Mouse (Mus musculus) NIH3T3 (cell line): Measurements from ENCODE around the gene 4921517D22Rik.
A peak's percentile ranks its signal among the peaks of the same experiment; 100 is the strongest.
"Not testable (repeated sequence)": the region's sequence is repeated elsewhere in the genome, so short reads cannot be mapped to it uniquely, and the experiment has no call there.

ENCODE experiments used
- DNase-seq: peaks from one replicate; pipeline ENCODE4 v3.0.0-alpha.2; 2012; ENCODE audit warnings: low read depth

4921517D22Rik gene

DNA sequence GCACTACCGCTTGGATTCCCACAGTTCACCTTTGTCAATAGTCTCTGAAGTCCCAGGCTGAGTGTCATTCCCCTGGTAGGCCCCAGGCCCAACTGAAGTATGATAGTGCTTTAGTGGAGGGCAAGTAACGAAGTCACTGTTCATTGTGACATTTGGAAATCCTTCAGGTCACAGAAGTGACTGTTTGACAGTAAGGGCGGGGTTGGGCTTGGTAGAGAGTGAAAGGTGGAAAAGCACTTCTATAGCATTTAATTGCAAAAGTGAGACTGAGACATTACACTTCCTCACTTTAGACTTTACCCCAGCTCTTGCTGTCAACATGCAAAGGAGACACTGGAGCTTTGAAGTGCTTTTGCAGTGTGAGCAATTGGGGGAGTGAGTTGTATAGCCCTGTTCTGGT is at the start of gene 4921517D22Rik:
Gene 4921517D22Rik (minus strand): TSS at position 101 of the 400 bp plus-strand sequence.
- no peak for DNase-seq

DNA sequence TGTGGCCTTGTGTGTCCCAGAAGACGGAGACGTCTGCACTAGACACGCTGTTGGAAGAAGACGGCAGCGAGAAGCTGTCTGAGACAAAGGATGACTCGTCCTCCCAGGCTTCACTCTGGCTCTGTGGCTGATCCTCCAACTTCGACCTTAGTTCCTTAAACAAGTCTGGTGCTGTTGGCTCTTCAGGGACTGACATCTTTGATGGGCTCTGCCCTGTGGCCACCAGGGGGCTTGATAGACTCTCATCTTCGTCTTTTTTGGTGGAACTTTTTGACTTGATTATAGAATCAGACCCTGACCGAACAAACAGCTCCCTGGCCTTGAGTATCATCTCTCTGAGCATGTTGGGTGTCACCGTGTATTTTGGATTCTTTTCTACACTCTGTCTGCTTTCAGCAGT is 47.8 kb upstream of the 4921517D22Rik start:
- DNase-seq: peak; percentile 17

DNA sequence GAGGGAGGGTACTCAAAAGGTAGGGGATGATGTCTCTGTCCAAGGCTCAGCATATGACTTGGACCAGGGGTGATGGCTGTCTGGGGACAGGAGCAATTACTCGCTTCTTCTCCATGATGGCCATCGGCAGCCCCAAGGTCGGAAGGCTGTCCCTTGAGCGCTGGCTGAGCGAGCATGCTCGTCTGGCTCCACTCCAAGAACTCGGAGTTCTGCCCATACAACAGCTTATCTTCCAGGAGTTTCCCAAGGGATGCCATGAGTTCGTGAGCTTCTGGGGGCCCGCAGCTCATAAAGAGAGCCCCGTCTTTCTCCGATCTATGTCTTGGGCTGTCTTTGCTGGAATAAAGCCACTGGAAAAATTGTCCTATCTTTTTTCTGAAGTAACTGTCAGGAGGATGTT is 47.2 kb upstream of the 4921517D22Rik start:
- no peak for DNase-seq

DNA sequence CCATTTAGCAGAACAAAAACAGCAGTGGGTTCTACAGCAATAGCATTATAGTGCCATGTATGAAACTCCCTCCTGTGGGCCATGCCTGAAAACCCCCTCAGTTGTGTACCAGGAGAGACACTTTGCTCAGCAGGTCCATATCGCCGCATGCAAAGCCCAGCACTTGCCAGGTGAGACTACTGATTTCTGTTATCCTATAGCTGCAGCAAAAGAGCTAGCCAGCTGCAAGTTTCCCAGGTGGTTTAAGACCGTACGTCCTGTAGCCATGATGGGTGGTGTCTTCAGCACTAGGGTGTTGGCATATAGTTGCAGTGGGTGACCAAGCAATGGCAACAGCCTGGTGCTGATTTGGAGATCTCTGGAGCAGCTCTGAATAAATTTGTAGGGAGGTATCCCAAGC is 45.5 kb upstream of the 4921517D22Rik start:
- no peak for DNase-seq

DNA sequence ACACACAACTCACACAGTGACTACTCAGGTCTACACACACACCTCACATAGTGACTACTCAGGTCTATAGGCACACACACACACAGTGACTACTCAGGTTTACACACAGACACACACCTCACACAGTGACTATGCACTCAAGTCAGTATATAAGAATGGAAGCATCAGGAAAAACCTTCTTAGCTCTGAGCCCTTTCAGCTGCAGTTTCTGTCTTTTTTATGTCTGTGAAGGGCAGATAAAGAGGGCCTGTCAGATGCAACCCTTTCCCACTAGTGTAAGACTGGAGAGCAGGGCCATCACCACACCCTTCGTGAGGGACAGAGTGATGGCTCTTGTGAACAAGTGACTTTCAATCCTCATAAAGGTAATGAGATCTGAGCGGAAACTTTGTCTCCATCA is 44.5 kb upstream of the 4921517D22Rik start:
- no peak for DNase-seq

DNA sequence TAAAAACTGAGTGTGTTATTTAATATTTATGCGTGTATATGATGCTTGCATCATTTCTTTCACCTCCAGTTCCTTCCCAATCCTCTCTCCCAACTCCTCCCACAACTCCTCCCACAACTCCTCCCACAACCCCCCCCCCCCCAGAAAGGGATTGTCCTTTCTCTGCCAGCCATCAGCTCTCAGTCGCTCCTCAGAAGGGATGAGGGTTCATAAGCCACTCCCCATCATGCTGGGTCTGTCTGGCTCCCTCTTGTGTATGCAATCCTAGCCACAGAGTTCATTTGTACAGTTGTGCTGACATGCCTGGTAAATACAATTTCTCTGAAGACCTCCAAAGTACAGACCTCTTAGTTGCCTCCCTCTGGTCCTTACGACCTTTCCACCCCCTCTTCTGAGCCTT is 41.3 kb upstream of the 4921517D22Rik start:
- peak; percentile 64 for DNase-seq

DNA sequence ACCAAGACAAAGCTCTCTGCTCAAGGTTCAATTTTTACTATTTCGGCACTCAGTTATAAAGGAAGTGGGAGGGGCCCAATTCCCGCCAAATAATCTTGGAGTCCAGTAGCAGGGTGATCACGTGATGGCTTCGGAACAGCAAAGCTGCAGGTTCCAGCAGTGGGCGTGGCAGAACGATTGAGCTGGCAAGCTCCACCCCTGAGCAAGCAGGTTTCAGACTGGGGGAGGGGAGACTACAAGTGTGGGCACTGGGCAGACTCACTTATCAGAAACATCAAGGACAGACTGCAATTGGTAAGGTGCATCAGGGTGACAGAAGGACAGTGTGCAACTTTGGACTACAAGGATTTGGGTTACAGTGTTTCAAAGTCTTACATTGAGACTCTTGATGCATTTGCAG is 40.4 kb upstream of the 4921517D22Rik start:
- DNase-seq: not testable (repeated sequence)

DNA sequence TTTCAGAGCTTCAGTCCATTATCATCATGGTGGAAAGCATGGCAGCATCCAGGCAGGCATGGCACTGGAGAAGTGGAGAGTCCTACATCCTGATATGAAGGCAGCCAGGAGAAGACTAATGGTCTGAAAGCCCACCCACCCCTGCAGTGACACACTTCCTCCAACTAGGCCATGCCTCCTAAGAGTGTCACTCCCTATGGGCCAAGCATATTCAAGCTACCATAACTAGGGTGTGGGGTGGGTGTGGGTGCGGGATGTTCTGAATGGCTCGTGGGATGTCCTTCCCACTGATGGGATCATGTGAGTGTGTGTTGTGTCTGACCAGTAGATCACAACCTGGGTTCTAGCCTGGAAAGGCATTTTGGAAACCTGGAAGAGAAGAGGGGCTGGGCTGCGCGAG is 40.0 kb upstream of the 4921517D22Rik start:
- no peak for DNase-seq

DNA sequence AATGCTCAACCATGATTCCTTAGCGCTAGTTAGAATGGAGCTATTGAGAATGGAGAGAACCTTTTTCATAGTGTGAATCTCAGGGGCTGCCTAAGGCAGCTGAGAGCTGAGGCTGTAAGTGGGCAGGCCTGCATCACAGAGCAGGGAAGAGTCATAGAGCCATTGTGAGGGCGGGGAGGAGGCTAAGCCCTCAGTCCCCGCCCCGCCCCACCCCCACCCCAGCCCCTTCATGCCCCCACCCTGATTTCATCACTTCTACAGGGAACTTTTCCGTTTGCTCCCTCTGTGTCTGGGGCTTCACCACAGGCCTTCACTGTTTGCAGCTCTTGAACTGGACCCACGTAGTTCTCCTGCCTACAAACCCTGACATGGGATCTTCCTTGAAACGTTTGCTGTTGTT is 37.7 kb upstream of the 4921517D22Rik start, which contains the start of gene Spata31d1d:
Gene Spata31d1d (minus strand): TSS at position 101 of the 400 bp plus-strand sequence.
- DNase-seq: no peak

DNA sequence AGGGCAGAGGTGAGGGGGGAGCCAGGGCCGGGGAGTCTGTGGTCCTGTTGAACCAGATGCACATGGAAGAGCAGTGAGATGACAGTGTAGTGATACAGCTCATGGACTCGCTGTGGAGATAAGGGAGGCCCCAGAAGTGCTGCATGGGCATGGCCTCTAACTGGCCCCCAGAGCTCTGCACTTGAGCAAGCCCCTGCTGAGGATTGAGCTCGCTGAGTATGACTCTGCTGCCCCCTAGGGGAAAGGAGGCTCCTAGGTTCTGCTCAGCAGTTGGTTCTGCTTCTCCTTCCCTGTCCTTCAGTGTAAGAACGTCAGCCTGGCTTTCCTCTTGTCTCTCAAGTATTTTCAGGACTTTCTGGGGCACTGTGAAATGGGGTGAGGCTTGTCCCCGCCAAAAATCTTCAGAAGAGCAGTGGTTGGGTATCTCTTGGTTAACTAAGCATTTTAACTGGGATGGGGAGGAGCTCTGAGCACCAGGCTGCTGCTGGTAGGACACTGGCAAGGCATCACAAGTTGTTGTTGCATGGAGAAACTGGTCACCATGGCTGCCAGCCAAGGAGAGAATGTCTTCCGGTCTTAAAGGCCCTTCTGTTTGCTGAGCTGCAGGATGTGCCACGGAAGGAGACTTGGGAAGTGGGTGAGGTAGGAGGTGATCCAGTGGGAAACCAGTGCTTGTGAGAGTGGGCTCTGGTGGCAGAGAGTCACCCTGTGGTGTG is 34.6 kb upstream of the 4921517D22Rik start:
- peak; percentile 86 for DNase-seq

DNA sequence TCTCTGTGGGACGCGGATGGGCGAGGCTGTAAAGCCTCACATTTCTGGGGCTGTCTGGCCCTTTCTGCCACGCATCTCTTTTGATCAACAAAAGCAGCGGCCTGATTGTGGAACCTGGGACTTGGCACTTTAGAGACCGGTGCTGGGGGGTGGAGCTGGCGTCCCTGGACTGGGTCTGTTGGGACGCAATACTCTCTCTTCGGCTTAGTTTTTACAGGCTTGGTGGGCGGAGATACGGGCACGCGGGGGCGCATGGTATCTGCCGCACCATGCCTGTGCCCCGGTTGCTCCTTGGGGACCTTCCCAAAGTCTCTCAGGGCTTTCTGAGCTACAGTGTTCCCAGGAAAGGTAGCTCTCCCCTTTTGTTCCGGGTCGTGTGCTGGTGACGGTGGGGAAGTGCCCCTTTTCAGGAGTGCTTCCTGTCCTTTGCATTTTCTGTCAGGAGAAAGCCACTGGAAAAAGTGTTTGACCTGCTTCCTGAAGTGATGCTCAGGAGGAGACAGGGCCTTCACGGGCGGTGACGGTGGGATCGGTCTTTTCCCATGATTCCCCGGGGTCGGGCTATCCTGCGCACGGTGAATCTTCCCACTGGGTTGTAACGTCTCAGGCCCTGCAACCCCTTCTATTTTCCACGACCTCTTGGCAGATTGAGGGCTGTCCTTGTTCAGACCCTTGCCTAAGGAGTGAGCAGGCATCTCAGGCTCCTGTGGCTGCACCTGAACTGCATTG is 32.4 kb upstream of the 4921517D22Rik start:
- no peak for DNase-seq

DNA sequence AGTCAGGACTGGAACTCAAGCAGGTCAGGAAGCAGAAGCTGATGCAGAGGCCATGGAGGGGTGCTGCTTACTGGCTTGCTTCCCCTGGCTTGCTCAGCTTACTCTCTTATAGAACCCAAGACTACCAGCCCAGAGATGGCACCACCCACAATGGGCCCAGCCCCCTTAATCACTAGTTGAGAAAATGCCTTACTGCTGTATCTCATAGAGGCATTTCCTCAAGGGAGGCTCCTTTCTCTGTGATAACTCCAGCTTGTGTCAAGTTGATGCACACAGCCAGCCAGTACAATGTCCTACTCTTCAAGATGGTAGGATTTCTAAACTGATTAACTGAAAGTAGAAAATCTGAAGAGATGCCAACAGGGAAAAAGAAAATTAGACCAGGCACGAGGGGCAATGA is 28.2 kb upstream of the 4921517D22Rik start:
- DNase-seq: not testable (repeated sequence)

DNA sequence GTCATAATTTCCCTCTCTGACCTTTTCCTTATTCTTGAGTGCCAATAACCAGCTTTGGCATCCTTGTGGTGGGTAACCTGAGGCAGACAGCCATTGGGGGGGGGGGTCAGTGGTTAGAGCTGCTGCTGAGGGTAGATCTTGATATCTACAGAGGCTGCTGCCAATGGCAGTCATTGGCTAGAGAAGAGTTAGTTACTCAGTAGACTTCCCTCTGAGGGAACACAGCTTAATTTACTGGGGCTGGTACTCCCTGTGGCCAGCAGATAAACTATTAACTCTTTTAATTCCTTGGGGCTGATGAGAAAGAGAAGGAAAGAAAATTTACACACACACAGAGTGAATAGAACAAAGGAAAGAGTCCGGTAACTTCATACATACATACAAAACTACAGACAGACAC is 25.6 kb upstream of the 4921517D22Rik start:
- DNase-seq: no peak

DNA sequence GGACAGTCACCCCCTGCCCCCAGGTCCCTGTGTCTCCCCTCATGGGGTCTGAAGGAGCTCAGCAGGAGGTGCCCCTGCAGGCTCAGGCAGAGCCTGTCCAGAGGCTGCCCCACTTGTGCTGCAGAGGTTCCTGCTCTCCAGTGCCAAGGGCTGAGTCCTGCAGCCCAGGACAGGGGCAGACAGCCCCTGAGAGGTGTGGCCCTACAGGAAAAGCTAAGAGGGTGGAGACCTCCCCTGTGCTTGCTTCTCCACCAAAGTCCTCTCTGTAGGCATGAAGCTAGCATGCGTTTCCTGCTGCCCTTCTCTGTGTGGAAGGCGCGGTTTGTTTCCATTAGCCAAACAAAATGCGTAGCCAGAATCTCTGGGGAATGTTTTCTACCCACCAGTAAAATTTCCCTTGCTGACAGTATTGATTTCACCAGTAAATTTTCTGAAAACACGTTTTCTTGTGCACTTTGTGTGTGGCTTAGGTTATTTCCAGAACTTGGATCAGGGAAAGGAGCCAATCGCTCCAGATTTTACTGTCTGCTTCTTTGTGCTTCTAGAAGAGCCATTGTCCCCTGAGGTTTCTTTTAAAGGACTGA is 25.0 kb upstream of the 4921517D22Rik start:
- DNase-seq: peak; percentile 3

DNA sequence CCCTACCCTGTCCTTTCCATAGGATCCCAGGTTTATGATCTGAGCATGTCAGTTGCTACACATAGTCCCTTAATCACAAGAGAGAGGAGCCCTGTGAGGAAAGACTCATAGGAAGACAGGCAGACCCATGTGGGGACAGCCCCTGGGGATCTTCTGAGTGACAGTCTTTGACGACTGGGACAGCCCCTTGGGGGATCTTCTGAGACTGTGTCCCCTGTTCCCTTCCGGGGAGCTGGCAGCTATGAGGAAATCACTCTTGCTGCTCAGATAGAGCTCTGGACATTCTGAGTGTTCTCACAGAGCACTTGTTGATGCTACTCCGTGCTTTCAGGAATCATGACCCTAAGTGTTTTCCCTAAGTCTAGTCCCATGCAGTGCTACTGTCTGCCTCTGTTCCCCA is 19.8 kb upstream of the 4921517D22Rik start:
- DNase-seq: no peak

DNA sequence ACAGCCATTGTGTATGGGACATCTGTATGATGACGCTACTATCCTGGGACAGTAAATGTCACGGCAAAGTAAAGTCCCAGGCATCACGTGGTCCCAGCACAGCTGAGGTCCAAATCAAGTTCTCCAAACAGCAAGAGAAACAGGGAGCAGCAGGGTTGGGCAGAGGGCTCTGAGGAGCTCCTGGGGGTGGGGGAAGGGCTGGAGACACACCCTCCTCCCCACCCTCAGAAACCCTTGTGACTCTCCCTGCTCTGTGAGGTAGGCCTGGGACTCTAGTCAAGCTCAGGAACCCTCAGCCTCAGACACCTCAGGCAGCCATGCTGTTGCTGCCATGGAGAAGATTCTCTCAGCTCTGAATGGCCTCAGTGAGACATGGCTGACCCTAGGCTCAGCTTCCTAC is 18.1 kb upstream of the 4921517D22Rik start, which contains the start of gene Spata31d1b:
Gene Spata31d1b (plus strand): TSS at position 301 of the 400 bp plus-strand sequence.
- DNase-seq: not testable (repeated sequence)

DNA sequence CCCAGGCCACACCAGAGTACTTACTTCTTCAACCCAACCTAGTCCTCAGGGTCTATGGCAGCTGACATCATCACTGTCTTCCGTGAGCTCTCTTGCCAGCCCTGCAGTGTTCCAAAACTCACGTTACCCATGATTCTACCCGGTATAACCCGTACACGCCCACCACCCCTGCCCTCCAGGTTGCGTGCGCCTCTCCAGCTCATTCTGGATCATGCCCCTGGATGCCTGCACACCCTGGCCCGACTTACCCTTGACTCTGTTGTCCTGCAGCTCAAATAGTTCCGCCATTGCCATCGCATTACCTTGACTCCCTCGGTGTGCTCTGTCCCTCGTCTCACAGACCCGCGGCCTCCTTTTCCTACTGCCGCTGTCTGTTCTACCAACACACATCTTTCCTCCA is 16.3 kb upstream of the 4921517D22Rik start, which contains the start of gene Spata31d1a:
Gene Spata31d1a (minus strand): TSS at position 101 of the 400 bp plus-strand sequence.
- no peak for DNase-seq

DNA sequence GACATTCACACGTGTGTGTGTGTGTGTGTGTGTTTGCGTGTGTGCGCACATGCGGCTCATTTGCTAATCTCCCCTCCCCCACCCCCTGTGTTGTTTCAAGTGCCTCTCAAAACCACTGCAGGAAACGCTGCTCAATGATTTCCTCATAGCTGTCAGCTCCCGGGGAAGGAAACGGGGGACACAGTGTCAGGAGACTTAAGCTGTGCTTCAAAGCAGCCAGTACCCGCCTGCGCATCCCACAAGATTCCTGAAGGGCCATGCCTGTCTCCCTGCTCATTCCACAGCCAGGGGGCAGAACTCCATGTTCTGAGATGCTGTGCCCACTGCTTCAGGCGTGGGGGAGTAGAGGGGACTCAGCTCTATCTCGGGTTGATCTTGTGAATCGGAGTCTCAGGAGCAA is 10.7 kb upstream of the 4921517D22Rik start:
- peak; percentile 4 for DNase-seq

DNA sequence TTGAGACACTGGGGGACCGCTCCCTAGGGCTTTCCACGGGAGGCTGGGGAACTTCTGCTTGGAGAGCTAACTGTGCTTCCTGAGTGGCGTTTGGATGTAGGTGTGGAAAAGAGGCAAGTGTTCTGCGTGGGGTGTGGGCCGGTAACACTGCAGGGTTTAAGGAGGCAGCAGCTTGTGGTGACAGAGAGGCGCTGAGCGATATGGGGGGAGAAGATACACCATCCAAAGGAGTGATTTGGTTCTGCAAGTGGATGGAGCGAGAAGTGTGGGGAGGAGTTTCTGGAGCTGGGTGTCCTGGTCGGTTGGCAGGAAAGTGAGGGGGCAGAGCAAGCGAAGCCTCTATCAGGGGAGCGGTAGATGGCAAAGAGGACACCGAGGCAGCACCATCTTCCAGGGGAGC is 9.6 kb upstream of the 4921517D22Rik start:
- no peak for DNase-seq

DNA sequence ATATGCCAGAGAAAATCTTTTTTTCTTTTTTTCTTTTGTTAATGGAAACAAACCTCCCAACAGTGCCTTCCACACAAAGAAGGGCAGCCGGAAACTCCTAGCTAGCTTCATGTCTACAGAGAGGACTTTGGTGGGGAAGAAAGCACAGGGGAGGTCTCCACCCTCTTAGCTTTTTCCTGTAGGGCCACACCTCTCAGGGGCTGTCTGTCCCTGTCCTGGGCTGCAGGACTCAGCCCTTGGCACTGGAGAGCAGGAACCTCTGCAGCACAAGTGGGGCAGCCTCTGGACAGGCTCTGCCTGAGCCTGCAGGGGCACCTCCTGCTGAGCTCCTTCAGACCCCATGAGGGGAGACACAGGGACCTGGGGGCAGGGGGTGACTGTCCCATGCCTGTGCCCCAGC is 6.2 kb upstream of the 4921517D22Rik start:
- DNase-seq: not testable (repeated sequence)

DNA sequence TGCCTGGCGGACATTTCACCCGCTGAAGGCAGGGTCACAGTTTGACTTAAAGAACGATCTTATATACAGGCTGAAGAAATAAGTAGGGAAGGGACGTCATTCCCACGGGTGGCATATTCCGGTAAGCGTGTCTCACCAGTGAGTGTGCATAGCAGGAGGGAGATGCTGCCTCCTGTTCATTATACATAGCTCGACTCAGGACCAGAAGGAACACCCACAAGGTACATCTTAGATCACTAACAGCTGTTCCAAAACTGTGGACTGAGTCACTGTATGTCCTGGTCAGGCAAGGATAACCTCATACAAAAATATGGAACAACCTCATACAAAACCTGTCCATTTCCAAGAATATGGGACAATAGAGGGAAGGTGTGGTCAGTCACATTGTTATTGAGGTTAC is 5.2 kb upstream of the 4921517D22Rik start:
- no peak for DNase-seq

DNA sequence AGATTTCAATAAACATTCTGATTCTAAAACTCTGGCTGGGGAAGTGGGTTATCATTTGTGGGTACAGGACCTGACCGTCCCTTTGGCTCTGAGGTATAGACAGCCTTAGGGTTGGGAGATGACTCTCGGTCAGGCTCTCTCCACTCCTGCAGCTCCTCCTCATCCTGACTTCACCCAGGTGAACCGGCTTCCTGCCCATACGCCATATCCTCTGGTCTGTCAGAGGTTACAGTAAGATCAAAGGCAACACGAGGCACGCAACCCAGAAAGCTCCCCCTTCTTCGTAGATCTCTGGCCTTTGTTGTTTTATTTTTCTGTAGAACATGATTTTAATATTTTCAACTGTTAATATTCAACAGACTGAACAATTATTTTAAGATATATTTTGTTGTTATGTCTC is 1.9 kb upstream of the 4921517D22Rik start:
- no peak for DNase-seq

DNA sequence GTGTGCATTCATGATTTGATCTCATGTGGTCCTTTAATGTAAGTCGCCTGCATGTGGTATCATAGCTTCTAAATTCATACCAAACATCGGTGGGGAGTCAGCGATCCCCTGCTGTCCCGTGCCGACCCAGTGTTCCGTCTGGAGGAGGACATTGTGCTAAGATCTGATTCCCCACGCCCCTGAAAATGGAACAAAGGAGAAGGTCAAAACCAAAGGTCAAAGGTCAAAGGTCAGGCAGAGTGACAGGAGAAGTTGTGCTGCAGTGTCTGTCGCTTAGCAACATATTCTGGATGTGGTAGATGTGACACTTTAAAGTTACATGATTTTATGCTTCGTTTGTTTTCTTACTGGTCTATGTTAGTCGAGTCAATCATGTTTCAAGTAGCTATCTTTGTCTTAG is 2.4 kb downstream of the 4921517D22Rik start:
- DNase-seq: no peak
